Mouse (Mus musculus): Measurements from ENCODE around the gene Klhl32.
"Not testable (repeated sequence)": the region's sequence is repeated elsewhere in the genome, so short reads cannot be mapped to it uniquely, and the experiment has no call there.

The Klhl32 gene

DNA sequence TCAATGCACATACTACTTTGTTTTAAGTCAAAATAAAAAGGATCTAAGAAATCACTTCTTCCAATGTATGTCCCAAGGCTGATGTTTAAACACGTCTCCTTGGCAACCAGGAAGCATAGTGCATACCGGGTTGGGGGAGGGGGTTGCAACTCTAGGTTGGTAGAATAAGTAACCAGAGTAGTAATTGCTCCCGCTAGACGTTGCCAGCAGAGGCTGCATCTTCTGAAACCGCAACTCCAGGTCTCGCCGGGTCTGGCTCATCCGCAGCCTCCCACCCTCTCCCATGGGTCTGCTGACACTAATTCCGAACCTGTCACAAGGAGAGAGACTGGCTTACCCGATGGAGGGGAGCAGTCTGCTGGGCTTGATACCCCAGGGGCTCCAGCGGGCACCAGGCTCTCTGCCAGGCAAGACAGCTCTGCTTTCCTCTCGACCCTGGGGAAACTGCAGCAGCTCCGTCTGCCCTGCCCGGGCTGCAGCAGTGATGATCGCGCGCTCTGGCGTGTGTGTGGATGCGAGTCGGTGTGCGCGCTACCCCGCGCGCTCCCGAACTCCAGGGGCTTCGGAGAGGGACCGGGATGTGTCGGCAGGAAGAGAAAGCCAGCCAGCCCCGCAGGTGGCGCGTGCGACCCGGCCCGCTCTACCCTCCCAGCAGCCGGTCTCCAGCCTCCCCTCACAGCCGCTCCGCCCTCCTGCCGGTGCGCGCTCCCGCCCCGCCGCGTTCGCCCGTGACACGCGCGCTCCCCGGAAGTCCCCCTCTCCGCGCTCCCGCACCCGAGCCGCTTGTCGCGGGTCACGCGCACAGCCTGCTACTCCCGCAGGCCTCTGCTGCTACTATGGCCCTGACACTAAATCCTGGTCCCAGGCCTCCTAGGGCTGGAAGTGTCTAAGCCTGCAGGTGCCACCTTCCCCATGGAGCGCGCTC is at the start of gene Klhl32:
TSS of gene Klhl32 (minus strand) at position 724 of the 925 bp plus-strand sequence.
- peak; percentile 76 for DNase-seq

DNA sequence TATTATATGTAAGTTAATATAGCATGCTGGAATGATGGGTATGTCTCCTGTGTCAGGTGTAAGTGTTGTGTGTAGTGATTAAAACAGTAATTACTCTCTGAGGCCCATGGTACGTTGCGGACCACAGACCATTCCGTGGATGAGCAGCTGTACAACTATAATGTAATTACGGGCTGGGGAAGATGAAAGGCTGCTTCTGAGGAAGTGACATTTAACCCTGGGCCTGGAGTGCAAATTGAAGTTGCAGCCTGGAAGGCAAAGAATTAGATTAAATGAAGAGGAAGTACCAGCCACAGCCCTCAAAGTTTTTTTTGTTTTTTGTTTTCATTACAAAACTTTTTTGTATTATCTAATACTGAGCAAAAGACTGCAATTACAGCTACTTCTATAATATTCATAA is 48.2 kb upstream of the Klhl32 start:
- DNase-seq, result no peak

DNA sequence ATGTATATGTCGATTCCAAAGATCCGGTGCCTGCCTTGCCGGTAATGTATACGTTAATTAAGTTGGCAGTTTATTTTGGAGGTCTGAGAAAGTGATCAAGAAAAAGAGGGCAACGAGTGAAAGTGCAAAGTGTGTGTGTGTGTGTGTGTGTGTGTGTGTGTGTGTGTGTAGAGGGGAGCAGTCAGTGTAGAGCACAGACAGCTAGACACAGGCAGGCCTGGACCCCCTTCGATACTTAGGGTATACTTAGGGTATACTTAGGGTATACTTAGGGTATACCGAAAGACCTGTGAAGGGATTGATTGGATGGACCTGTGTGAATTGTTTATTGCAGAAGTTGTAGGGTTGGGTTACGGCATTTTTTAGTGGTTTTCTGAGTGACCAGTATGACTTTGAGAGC is 47.7 kb upstream of the Klhl32 start:
- no peak for DNase-seq

DNA sequence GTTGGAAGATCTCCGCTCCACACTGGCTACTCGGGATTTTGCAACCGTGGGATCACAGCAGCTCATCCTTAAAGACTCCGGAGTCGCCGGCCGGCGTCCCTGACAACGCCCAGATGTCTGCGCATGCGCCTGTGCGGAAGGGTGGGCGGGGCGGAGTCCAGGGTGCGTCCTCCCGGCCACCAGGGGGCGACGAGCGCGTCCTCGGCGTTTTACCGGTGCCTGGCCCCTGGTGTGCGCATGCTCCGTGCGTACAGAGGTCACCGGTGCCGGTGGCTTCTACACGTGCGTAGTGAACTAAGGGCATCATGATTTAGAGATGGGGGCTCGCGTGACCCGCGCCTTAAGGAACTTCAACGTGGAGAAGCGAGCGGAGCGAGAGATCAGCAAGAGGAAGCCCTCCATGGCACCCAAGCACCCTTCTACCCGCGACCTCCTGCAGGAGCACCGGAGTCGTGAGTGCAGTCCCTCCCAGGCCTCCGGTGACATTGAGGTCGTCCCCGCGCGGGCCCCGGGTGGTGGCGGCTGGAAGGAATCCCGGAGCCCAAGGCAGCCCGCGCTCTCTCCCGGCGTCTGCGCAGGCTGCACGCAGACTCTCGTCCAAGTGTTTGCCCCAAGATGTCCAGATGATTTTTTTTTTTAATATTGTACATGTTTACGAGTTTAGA is 47.1 kb upstream of the Klhl32 start, which contains the start of gene Ndufaf4:
TSS of gene Ndufaf4 (plus strand) at position 233 of the 665 bp plus-strand sequence.
- DNase-seq, result peak; percentile 94

GRCm38 (mm10) chr4:24897351-24897750 is 46.4 kb upstream of the Klhl32 start:
- no peak for DNase-seq

GRCm38 (mm10) chr4:24896829-24897228 is 45.9 kb upstream of the Klhl32 start:
- DNase-seq, result peak; percentile 11

DNA sequence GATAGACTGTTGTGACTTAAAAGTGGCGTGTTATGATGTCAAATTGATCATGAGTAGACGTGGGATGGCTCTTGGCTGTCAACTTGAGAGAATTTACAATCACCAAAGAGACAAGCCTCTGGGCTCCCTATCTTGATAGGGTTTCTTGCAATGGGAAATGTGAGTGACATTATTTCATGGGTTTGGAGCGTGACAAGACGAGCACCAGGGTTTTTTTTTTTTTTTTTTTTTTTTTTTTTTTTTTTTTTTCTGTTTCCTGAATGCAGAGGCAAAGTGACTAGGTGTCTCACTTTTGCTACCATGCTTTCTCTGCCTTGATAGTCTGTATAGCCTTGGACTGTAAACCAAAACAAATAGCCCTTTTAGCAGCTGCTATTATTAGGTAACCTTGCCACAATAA is 43.7 kb upstream of the Klhl32 start:
- DNase-seq, result no peak

DNA sequence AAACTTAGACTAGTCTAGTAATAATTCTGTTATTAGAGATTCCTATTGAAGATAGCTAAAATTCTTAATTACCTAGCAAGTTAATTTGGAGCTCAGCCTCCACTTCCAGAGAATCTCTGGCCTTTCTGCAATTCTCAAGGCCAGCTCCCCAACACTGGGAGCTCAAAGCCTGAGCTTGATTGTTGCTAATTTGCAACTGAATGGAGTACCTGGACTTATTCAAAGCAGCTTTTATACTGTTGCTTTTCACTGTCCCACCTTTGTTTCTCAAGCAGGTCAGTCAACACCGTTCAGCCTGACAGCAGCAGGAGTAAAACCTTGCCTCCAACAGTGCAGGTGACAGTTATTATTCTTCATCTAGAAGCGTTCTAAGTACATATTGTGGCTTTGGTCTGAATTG is 41.4 kb upstream of the Klhl32 start:
- not testable (repeated sequence) for DNase-seq

DNA sequence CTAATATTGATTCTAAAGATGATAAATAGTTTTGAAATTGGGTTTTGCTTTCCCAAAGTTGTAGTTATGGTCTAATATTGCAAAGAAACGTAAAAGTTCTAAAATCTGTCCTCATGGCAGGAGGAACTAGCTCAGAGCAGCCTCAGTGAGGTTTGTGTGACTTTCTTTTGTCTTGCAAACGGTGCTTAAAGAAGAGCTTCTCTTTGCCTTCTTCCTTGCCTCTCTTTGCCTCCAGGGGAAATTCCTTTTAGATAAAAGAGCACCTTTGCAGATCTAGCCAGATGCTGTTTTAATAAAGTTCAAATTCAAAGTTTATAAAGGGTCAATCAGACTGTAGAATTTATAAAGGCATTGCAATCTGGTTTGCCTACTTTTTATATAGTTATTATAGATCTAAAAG is 38.5 kb upstream of the Klhl32 start:
- not testable (repeated sequence) for DNase-seq

DNA sequence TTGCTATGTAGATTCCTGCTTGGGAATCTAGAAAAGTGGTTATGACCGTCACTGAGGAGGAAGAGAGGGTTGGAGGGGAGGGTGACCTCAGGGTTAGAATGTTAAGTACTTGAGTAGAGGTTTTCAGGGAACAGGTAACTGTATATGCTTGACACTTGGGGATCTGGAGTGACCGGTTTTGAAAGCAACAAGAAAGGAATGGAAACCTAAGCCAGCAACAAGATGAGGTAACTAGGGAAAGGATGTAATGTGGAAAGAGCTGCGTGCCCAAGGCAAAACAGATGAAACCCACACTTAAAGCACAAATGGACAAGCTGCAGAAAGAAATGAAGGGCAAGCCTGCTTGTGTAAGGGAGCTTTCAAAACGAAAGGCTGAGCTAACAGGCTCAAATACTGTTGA is 18.3 kb upstream of the Klhl32 start:
- DNase-seq, result no peak

- DNase-seq, result no peak
Measured at GRCm38 (mm10) chr4:24865691-24866090, 14.8 kb upstream of the Klhl32 start.

GRCm38 (mm10) chr4:24847406-24847805 is 3.5 kb downstream of the Klhl32 start:
- DNase-seq, result no peak

DNA sequence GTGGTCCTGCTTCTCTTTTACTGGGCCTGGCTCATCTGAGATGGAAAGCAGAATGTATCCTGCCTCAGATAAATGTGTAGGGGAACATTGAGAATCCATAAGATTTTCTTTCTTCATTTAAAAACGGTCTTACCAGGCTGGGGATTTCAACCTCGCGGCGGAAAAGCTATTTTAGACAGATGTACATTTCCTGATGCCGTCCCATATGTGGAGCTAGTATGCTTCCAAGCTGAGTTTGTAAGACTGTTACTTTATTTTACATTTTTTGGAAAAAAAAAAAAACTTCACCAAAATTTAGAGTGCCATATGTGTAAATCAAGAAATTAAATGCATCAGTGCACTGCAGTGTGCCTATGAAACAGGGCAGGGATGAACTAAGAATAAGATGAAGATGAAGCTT is 5.4 kb downstream of the Klhl32 start:
- no peak for DNase-seq

DNA sequence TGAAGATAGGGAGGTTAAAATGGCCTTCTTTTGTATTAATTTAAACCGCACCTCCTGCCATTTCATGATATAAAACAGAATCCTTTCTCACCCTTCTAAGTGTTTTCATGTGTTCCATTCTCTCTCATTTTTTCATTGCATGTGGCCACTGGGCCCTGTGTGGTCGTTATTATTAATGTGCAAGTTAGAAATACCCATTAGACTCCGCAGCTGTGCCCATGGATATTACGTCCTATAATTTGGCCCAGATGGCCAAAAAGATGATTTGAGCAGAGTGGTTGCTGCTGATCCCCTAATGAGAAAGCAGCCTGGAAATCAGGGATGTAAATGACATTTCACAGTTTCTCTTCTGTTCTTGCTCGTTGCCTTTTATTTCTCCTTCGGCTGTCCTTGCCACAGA is 12.4 kb downstream of the Klhl32 start:
- no peak for DNase-seq

- DNase-seq, result no peak
Measured at GRCm38 (mm10) chr4:24835555-24835954, 15.4 kb downstream of the Klhl32 start.

DNA sequence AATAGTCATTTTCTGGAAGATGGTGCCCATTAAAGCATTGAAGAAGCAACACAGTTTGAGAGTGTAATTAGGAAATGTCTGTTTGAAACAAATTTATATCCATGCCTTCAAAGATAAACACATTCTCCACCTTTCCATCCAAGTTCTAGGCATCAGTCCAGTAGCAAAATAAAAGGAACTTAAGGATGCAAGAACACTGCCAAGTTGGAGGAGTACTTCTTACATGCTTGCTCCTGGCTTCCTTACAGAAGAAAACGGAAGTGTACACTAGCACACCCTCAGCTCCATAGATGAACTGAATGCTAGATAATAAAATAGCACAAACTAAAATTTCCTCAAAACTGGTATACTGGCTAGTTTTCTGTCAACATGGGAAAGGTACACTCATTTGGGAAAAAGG is 42.6 kb downstream of the Klhl32 start:
- no peak for DNase-seq

DNA sequence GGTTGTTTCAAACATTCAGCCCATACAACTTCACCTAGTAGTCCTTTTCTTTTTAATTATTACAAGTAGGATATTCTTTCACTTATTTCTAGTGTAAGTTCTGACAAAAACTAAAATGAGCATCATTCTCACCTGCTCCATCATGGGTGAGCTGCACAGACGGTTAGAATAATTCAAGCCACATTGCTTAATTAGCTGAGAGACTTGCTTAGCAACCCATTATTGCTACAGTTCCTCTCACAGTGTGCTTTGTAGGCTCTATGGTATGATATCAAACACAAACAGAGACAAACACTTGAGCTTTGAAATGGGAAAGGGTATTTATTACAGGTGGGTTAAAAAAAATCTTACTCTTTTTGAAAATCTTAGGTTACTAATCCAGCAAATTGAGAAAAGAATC is 49.0 kb downstream of the Klhl32 start:
- DNase-seq, result no peak

GRCm38 (mm10) chr4:24801343-24801742 is 49.6 kb downstream of the Klhl32 start:
- no peak for DNase-seq

DNA sequence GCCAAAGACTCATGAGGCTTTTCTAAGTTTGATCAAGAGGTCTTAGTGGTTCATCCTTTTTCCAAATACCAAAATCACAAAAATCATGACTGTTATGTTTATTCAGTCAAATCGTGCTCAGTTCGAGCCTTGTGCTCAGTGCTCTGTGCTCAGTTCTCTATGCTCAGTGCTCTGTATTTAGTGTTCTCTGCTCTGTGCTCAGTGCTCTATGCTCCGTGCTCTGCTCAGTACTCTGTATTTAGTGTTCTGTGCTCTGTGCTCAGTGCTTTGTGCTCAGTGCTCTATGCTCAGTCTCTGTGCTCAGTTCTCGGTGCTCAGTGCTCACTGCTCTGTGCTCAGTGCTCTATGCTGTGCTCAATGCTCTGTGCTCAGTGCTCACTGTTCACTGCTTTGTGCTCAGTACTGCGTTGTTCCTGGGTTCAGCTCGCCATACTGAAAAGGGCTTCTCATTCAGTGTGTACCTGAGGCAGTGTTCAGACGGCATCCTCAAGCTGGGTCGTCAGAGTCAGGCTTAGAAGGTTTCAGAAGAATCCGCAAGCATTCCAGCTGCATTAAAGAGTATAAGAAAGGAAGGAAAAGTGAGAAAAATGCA is 50.5 kb downstream of the Klhl32 start:
- no peak for DNase-seq

GRCm38 (mm10) chr4:24799037-24799436 is 51.9 kb downstream of the Klhl32 start:
- no peak for DNase-seq

DNA sequence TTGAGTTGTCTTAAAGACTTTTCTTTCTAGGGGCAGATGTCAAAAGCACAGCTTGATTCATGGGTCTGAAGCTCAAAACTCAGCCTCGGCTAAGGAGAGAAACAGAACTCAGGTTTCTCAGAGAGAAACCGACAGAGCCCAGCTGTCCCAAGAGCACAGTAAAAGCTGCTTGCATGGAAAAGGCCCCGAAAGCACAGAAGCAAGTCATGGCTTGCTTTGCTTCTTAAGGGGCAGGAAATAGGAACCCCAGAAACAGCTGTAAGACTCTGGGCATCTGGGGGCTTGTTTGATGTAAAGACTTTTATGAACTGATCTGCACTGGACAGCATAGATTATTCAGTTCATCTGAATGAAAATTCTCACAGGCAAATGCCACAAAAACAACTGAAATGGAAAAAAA is 53.1 kb downstream of the Klhl32 start:
- no peak for DNase-seq

DNA sequence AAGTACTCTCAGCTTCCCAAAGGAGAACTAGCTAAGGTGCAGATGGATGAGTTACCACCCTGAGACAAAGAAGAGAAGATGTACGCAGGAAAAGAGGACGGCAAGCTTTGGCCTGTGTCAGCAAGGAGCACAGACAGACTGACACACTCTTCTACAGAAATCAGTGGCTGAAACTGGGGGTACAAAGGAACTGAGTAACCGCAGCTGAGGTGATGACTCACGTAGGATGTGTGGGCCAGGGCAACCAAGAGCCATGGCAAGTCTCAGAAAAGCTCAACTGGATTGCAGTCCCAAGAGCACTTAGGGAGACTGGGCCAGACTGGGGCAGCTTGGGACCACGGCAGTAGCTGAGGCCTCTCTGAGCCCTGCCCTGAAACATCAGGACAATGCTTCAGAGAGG is 53.6 kb downstream of the Klhl32 start:
- DNase-seq, result no peak

GRCm38 (mm10) chr4:24796229-24796628 is 54.7 kb downstream of the Klhl32 start:
- DNase-seq, result no peak

DNA sequence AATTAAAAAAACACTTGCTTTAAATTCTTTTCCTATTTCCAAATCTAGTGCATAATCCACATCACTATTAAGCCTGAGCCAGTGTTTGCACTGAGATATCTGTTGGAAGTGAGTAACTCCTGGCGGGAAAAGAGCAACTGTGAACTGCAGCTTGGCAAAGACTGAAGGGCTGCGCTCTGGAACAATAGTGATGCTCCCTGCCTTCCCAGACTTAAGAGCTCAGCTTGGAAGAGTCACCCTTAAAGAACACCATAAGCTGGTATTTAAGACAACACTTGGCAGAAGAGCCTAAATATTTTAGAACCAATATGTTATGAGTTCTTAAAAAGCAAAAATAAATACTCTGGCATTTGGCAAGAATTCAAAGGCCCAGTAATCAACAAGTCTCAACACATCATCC is 55.7 kb downstream of the Klhl32 start:
- no peak for DNase-seq
